Mouse (Mus musculus) heart, postnatal 0 days (tissue): ENCODE results near the gene Crocc.

Source experiments
- CTCF ChIP-seq: IDR thresholded peaks from 2 replicates; pipeline ENCODE4 v1.5.1; 2016; ENCODE audit warnings: antibody characterized with exemption, control low read depth, low read depth
- EP300 ChIP-seq: IDR thresholded peaks from 2 replicates; pipeline ENCODE4 v1.6.1; 2016; ENCODE audit warnings: antibody characterized with exemption, low read depth

DNA sequence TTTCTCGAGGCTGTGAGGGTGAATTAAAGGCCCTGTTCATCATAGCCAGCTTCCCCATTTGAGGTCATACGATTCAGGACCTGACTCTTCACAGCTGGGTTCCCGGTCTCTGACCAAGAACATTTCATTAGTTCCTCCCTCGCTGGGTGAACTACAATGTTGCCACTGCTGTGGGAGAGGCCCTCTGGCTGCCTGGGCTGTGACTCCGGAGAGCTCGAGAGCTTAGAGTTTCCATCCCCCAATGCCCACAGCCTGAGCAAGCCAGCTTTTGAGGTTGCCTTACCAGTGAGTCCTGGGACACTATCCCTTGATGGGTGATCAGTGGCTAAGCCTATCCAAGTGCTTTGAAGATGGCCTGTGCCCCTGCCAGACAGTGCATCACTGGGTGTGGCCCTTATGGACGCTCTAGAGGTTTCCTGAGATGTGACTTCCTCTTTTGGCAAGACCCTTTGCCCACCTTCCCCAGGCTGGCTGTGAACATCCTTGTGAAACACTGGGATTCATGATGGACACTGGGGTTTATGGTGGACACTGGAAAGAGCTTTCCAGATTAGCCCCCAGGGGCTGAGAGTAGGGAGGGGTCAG is 71.6 kb downstream of the Crocc start:
- TF ChIP-seq CTCF: no peak
- TF ChIP-seq EP300: no peak
